Mouse (Mus musculus) liver, postnatal 0 days (tissue): ENCODE data around the gene Nup160.

ENCODE experiments used
- CTCF ChIP-seq: sonication (generic); IDR thresholded peaks from 2 replicates; pipeline ENCODE4 v1.5.1; 2016; ENCODE audit warnings: antibody characterized with exemption, low read depth
- EP300 ChIP-seq: IDR thresholded peaks from 2 replicates; pipeline ENCODE4 v1.6.1; 2016; ENCODE audit warnings: antibody characterized with exemption, low read depth, mild to moderate bottlenecking

DNA sequence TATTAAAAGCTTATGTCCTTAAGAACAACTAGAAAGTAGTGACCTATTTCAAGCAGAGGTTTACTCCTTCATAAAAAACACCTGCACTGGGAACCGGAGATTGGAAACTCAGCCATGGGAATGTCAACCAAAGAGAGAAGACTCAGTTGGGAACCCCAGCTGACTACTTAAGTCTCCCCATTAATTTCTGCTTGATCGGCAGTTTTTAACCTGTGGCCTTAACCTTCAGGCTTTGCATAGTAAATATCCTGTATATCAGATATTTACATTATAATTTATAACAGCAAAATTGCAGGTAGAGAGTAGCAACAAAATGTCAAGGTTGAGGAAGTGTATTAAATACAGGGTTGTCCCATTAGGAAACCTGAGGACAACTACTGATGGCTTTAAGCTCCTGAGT lies 76.5 kb downstream of the Nup160 start:
- TF ChIP-seq CTCF, result no peak
- TF ChIP-seq EP300, result no peak
